Mouse (Mus musculus) neural tube, embryonic 12.5 days (tissue): ENCODE results near the gene Carmil1. TPM values are rescaled to one million over a fixed set of nuclear protein-coding genes. Genes with fewer than 3 reads are reported as not detected.

Experiments
- ATAC-seq: fragments of 200-750 bp; cut with Nextera tagmentation; 2 replicates; pipeline ENCODE4 v1.8.0; 2017; ENCODE audit warnings: low read depth, mild to moderate bottlenecking, moderate TSS enrichment, moderate library complexity; ENCODE audit not compliant: low FRiP score
- H3K27ac ChIP-seq: fragments of 300-500 bp; sonication (generic); 2 replicates; pipeline ENCODE4 v1.5.1; 2016
- H3K27me3 ChIP-seq: fragments of 300-500 bp; sonication (generic); replicated peaks from 2 replicates; pipeline ENCODE4 v1.6.1; 2016; ENCODE audit warnings: mild to moderate bottlenecking
- H3K36me3 ChIP-seq: fragments of 300-500 bp; sonication (generic); 2 replicates; pipeline ENCODE4 v1.6.1; 2016; ENCODE audit warnings: mild to moderate bottlenecking
- H3K4me1 ChIP-seq: fragments of 300-500 bp; sonication (generic); 2 replicates; pipeline ENCODE4 v1.6.1; 2016
- H3K4me2 ChIP-seq: fragments of 300-500 bp; sonication (generic); replicated peaks from 2 replicates; pipeline ENCODE4 v1.6.1; 2016; ENCODE audit warnings: mild to moderate bottlenecking
- H3K4me3 ChIP-seq: fragments of 300-500 bp; sonication (generic); 2 replicates; pipeline ENCODE4 v1.5.1; 2016
- H3K9ac ChIP-seq: fragments of 300-500 bp; sonication (generic); 2 replicates; pipeline ENCODE4 v1.6.1; 2016; ENCODE audit warnings: mild to moderate bottlenecking
- H3K9me3 ChIP-seq: fragments of 300-500 bp; sonication (generic); 2 replicates; pipeline ENCODE4 v1.6.1; 2016; ENCODE audit warnings: mild to moderate bottlenecking
- WGBS: fragments of 180-500 bp; shearing (Covaris S2); methylation state at CpG from one replicate; pipeline ENCODE4 v1.1.7; 2016; 5-methylcytosine and 5-hydroxymethylcytosine counted together
- polyA plus RNA-seq: library from polyadenylated mRNA; unstranded; fragments of >200 nt; fragmentation: Nextera tagmentation; extraction: Ambion mirVana; gene quantifications from 2 replicates; pipeline ENCODE4 v1.2.1, GENCODE M21; 2016

The Carmil1 gene
- polyA plus RNA-seq, 1 experiment from 2014 or later, result 19.5 TPM

GRCm38 (mm10) chr13:24231746-24232483 is 48.7 kb downstream of the Carmil1 start:
- H3K4me2 ChIP-seq, result no peak overlapping the region
- no peak for ATAC-seq
- no peak overlapping the region for H3K4me3 ChIP-seq
- no peaks in the 10 kb centered on the region for H3K36me3 ChIP-seq
- H3K9ac ChIP-seq, result no peak overlapping the region
- no peaks in the 10 kb centered on the region for H3K27me3 ChIP-seq
- no peaks in the 10 kb centered on the region for H3K9me3 ChIP-seq
- 88% methylated on average over 10 of the region's 10 CpGs for WGBS
- no peaks in the 10 kb centered on the region for H3K4me1 ChIP-seq
- no peak overlapping the region for H3K27ac ChIP-seq

GRCm38 (mm10) chr13:24231146-24231545 is 49.4 kb downstream of the Carmil1 start:
- Histone ChIP-seq H3K36me3 (no peaks in the 10 kb centered on the region), H3K9me3 (peaks cover 4% of the 10 kb centered on the region), H3K4me1 (no peaks in the 10 kb centered on the region), H3K27ac (no peak overlapping the region), H3K9ac (no peak overlapping the region), H3K4me3 (no peak overlapping the region), H3K27me3 (no peaks in the 10 kb centered on the region), H3K4me2 (no peak overlapping the region)
- 87% methylated on average over 2 of the region's 2 CpGs for WGBS
- no peak for ATAC-seq

GRCm38 (mm10) chr13:24230541-24231095 is 50.0 kb downstream of the Carmil1 start:
- Histone ChIP-seq H3K9ac (no peak overlapping the region), H3K4me3 (no peak overlapping the region), H3K27ac (no peak overlapping the region), H3K9me3 (peaks cover 7% of the 10 kb centered on the region), H3K36me3 (no peaks in the 10 kb centered on the region), H3K4me1 (no peaks in the 10 kb centered on the region), H3K27me3 (no peaks in the 10 kb centered on the region), H3K4me2 (no peak overlapping the region)
- ATAC-seq, result no peak
- WGBS, result 81% methylated on average over 4 of the region's 4 CpGs

- whole genome bisulfite sequencing, result 76% methylated on average over 8 of the region's 8 CpGs
- H3K9ac ChIP-seq, result no peak overlapping the region
- no peaks in the 10 kb centered on the region for H3K27me3 ChIP-seq
- H3K36me3 ChIP-seq, result no peaks in the 10 kb centered on the region
- no peak overlapping the region for H3K4me2 ChIP-seq
- no peaks in the 10 kb centered on the region for H3K4me1 ChIP-seq
- H3K4me3 ChIP-seq, result no peak overlapping the region
- no peak for ATAC-seq
- no peak overlapping the region for H3K27ac ChIP-seq
- peaks cover 7% of the 10 kb centered on the region for H3K9me3 ChIP-seq
These were observed 57.0 kb downstream of the Carmil1 start for GRCm38 (mm10) chr13:24223425-24224201.

GRCm38 (mm10) chr13:24220441-24220970 is 60.1 kb downstream of the Carmil1 start:
- H3K27me3 ChIP-seq, result no peaks in the 10 kb centered on the region
- H3K4me3 ChIP-seq, result no peak overlapping the region
- no peak overlapping the region for H3K4me2 ChIP-seq
- H3K27ac ChIP-seq, result no peak overlapping the region
- H3K36me3 ChIP-seq, result no peaks in the 10 kb centered on the region
- no peaks in the 10 kb centered on the region for H3K4me1 ChIP-seq
- no peaks in the 10 kb centered on the region for H3K9me3 ChIP-seq
- no peak overlapping the region for H3K9ac ChIP-seq
- 90% methylated on average over 3 of the region's 3 CpGs for WGBS
- no peak for ATAC-seq

- Histone ChIP-seq H3K27ac (no peak overlapping the region), H3K4me1 (no peaks in the 10 kb centered on the region), H3K36me3 (no peaks in the 10 kb centered on the region), H3K9ac (no peak overlapping the region), H3K9me3 (no peaks in the 10 kb centered on the region), H3K27me3 (no peaks in the 10 kb centered on the region), H3K4me3 (no peak overlapping the region), H3K4me2 (no peak overlapping the region)
- WGBS, result 87% methylated on average over 2 of the region's 2 CpGs
- ATAC-seq, result no peak
These were observed 69.4 kb downstream of the Carmil1 start for GRCm38 (mm10) chr13:24211229-24211628.

- Histone ChIP-seq H3K9ac (no peak overlapping the region), H3K27ac (no peak overlapping the region), H3K27me3 (no peaks in the 10 kb centered on the region), H3K36me3 (no peaks in the 10 kb centered on the region), H3K4me3 (no peak overlapping the region), H3K4me1 (no peaks in the 10 kb centered on the region), H3K4me2 (no peak overlapping the region), H3K9me3 (no peaks in the 10 kb centered on the region)
- ATAC-seq, result no peak
- 69% methylated on average over 6 of the region's 6 CpGs for WGBS
These were observed 74.5 kb downstream of the Carmil1 start for GRCm38 (mm10) chr13:24206097-24206496.

GRCm38 (mm10) chr13:24202314-24202713 is 78.3 kb downstream of the Carmil1 start:
- Histone ChIP-seq H3K4me3 (no peak overlapping the region), H3K4me2 (no peak overlapping the region), H3K27me3 (no peaks in the 10 kb centered on the region), H3K36me3 (no peaks in the 10 kb centered on the region), H3K9ac (no peak overlapping the region), H3K4me1 (peaks cover 3% of the 10 kb centered on the region; the same call in 1 of the 2 replicates), H3K9me3 (no peaks in the 10 kb centered on the region), H3K27ac (no peak overlapping the region)
- 82% methylated on average over 6 of the region's 6 CpGs for WGBS
- no peak for ATAC-seq

GRCm38 (mm10) chr13:24199861-24200543 is 80.6 kb downstream of the Carmil1 start:
- no peaks in the 10 kb centered on the region for H3K27me3 ChIP-seq
- H3K4me1 ChIP-seq, result peaks cover 3% of the 10 kb centered on the region; the same call in 1 of the 2 replicates
- no peak overlapping the region for H3K4me2 ChIP-seq
- no peaks in the 10 kb centered on the region for H3K9me3 ChIP-seq
- no peaks in the 10 kb centered on the region for H3K36me3 ChIP-seq
- H3K4me3 ChIP-seq, result no peak overlapping the region
- H3K9ac ChIP-seq, result no peak overlapping the region
- ATAC-seq, result no peak
- 67% methylated on average over 7 of the region's 7 CpGs for WGBS
- H3K27ac ChIP-seq, result no peak overlapping the region

GRCm38 (mm10) chr13:24198396-24198924 is 82.1 kb downstream of the Carmil1 start:
- no peak overlapping the region for H3K9ac ChIP-seq
- ATAC-seq, result no peak
- H3K4me1 ChIP-seq, result peaks cover 3% of the 10 kb centered on the region; the same call in 1 of the 2 replicates
- H3K4me3 ChIP-seq, result no peak overlapping the region
- H3K36me3 ChIP-seq, result no peaks in the 10 kb centered on the region
- H3K27ac ChIP-seq, result no peak overlapping the region
- no peaks in the 10 kb centered on the region for H3K27me3 ChIP-seq
- no peak overlapping the region for H3K4me2 ChIP-seq
- H3K9me3 ChIP-seq, result 0 out of 2 replicates have a peak, but pooled peaks cover 4% of the 10 kb centered on the region
- 88% methylated on average over 2 of the region's 2 CpGs for WGBS

- Histone ChIP-seq H3K9ac (no peak overlapping the region), H3K27me3 (no peaks in the 10 kb centered on the region), H3K9me3 (0 out of 2 replicates have a peak, but pooled peaks cover 4% of the 10 kb centered on the region), H3K4me3 (no peak overlapping the region), H3K27ac (no peak overlapping the region), H3K36me3 (no peaks in the 10 kb centered on the region), H3K4me2 (no peak overlapping the region), H3K4me1 (peaks cover 3% of the 10 kb centered on the region; the same call in 1 of the 2 replicates)
- WGBS, result 85% methylated on average over 3 of the region's 3 CpGs
- ATAC-seq, result no peak
These were observed 85.2 kb downstream of the Carmil1 start for GRCm38 (mm10) chr13:24195371-24195770.
